In the genomic region with DNA sequence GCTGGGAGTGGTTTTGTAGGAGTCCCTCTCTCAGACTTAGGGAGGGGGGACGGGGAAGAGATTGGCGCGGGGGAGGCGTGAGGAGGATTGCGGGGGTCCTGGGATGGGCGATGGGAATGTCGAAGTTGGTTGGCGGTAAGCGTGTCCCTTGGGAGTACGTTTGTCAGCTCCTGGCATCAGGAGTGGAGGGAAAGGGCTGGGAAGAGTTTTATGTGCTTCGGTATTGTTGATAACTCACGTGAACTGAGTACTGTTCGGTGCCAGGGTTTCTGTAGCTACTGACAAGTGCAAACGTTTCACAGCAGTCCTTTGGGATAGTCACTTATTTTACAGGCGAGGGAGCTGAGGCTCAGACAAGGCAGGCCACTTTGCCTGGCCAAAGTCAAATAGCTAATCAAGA, we compare ENCODE assay signal across 8 mouse cellular contexts. TPM values are rescaled to one million over a fixed set of nuclear protein-coding genes. Genes with fewer than 3 reads are reported as not detected.
DNase-seq lines count a peak whose midpoint lies in the region; ATAC-seq and TF ChIP-seq lines count a peak whose summit lies in the region.

No protein-coding gene starts in this region.

- peak overlapping the region; percentile 91 for H3K9ac ChIP-seq in heart, embryonic 14.5 days (ENCODE audit: low read length)
- peak overlapping the region; percentile 80 for H3K9ac ChIP-seq in forebrain, postnatal 0 days
- H3K9ac ChIP-seq in midbrain, embryonic 11.5 days (ENCODE audit: low read length), result peak overlapping the region; percentile 93

- H3K36me3 ChIP-seq in heart, embryonic 14.5 days (ENCODE audit: control insufficient read depth, insufficient read depth, low read length), result peaks cover 19% of the 10 kb centered on the region
- H3K36me3 ChIP-seq in G1E (replicated peaks), result peaks cover 51% of the 10 kb centered on the region
- H3K36me3 ChIP-seq in forebrain, postnatal 0 days (ENCODE audit: insufficient read depth), result peaks cover 10% of the 10 kb centered on the region
- peaks cover 2% of the 10 kb centered on the region; the same call in 1 of the 2 replicates for H3K36me3 ChIP-seq in midbrain, embryonic 11.5 days (ENCODE audit: control insufficient read depth, insufficient read depth, low read length)

- H3K27ac ChIP-seq in heart, embryonic 14.5 days (replicated peaks in 1 of 2; ENCODE audit: control insufficient read depth in 1 of 2, insufficient read depth in 1 of 2, low read depth in 2 of 2, low read length in 2 of 2), result peak overlapping the region; percentile 45 to 89
- peak overlapping the region; percentile 72 for H3K27ac ChIP-seq in forebrain, postnatal 0 days (ENCODE audit: low read depth, low read length)
- H3K27ac ChIP-seq in midbrain, embryonic 11.5 days (ENCODE audit: low read depth, low read length), result no peak overlapping the region

- no peak for DNase-seq in heart, postnatal 14 days
- DNase-seq in G1E (ENCODE audit: low spot score), result no peak
- no peak for DNase-seq in forebrain, postnatal 0 days
- DNase-seq in midbrain, embryonic 11.5 days (ENCODE audit: low spot score, missing footprints), result peak; percentile 85
- DNase-seq in ovary, postnatal 10 days (ENCODE audit: low spot score), result no peak
- no peak for DNase-seq in spleen, postnatal 36 days (ENCODE audit: low spot score in 2 of 2)
- DNase-seq in frontal cortex, postnatal 25 days (ENCODE audit: low spot score in 2 of 2), result no peak

- no peak for ATAC-seq in heart, embryonic 14.5 days (ENCODE audit: insufficient number of reproducible peaks, insufficient read depth, low FRiP score, low read depth)
- no peak for ATAC-seq in G1E (ENCODE audit: extremely low read depth, insufficient number of reproducible peaks, low FRiP score, poor library complexity, severe bottlenecking)
- peak; percentile 21; the same call in 1 of the 2 replicates for ATAC-seq in forebrain, postnatal 0 days
- ATAC-seq in midbrain, embryonic 11.5 days (ENCODE audit: low FRiP score), result no peak

- peak overlapping the region; percentile 72 to 92 for H3K4me3 ChIP-seq in heart, embryonic 14.5 days (ENCODE audit: control insufficient read depth in 1 of 2, insufficient read depth in 1 of 2, low read depth in 1 of 2, low read length in 2 of 2)
- peak overlapping the region; percentile 95 for H3K4me3 ChIP-seq in G1E (ENCODE audit: low read depth, low read length)
- H3K4me3 ChIP-seq in forebrain, postnatal 0 days (ENCODE audit: low read depth, low read length), result peak overlapping the region; percentile 96
- H3K4me3 ChIP-seq in midbrain, embryonic 11.5 days (ENCODE audit: low read depth, low read length), result peak overlapping the region; percentile 57

- intact Hi-C loops in heart, postnatal 14 days (cut with DNase I), result no loop called here

- H3K9me3 ChIP-seq in heart, embryonic 14.5 days (ENCODE audit: control insufficient read depth, low read length), result no peaks in the 10 kb centered on the region
- no peaks in the 10 kb centered on the region for H3K9me3 ChIP-seq in G1E (replicated peaks)
- H3K9me3 ChIP-seq in forebrain, postnatal 0 days (ENCODE audit: low read length), result no peaks in the 10 kb centered on the region
- H3K9me3 ChIP-seq in midbrain, embryonic 11.5 days (ENCODE audit: control insufficient read depth, low read length), result no peaks in the 10 kb centered on the region

- H3K4me2 ChIP-seq in heart, embryonic 14.5 days (ENCODE audit: low read length), result peak overlapping the region; percentile 85
- H3K4me2 ChIP-seq in forebrain, postnatal 0 days (ENCODE audit: low read depth), result peak overlapping the region; percentile 77
- H3K4me2 ChIP-seq in midbrain, embryonic 11.5 days, result peak overlapping the region; percentile 74

- no peak for TF ChIP-seq CTCF in G1E (IDR thresholded peaks at IDR 0.05; ENCODE audit: low read depth, low read length)
- no peak for TF ChIP-seq CTCF in forebrain, postnatal 0 days (IDR thresholded peaks at IDR 0.05; ENCODE audit: low read depth)

- H3K27me3 ChIP-seq in heart, embryonic 14.5 days (ENCODE audit: control insufficient read depth, insufficient read depth, low read length), result no peaks in the 10 kb centered on the region
- H3K27me3 ChIP-seq in G1E (ENCODE audit: insufficient read depth, low read length), result no peaks in the 10 kb centered on the region
- no peaks in the 10 kb centered on the region for H3K27me3 ChIP-seq in forebrain, postnatal 0 days (ENCODE audit: insufficient read depth, low read length)
- no peaks in the 10 kb centered on the region for H3K27me3 ChIP-seq in midbrain, embryonic 11.5 days (ENCODE audit: control insufficient read depth, insufficient read depth, low read length)

- peaks cover 15 to 31% of the 10 kb centered on the region in 2 experiments for H3K4me1 ChIP-seq in heart, embryonic 14.5 days (ENCODE audit: control insufficient read depth in 2 of 2, insufficient read depth in 2 of 2, low read length in 2 of 2)
- H3K4me1 ChIP-seq in G1E (ENCODE audit: insufficient read depth, low read depth, low read length), result peaks cover 40% of the 10 kb centered on the region
- H3K4me1 ChIP-seq in forebrain, postnatal 0 days (ENCODE audit: insufficient read depth), result peaks cover 26% of the 10 kb centered on the region
- peaks cover 27% of the 10 kb centered on the region for H3K4me1 ChIP-seq in midbrain, embryonic 11.5 days (ENCODE audit: control insufficient read depth, insufficient read depth, low read length)

- WGBS in heart, embryonic 14.5 days, result under 1% methylated on average over 15 of the region's 15 CpGs
- WGBS in forebrain, postnatal 0 days, result 2% methylated on average over 15 of the region's 15 CpGs
- 1% methylated on average over 15 of the region's 15 CpGs for WGBS in midbrain, embryonic 11.5 days

RNA-seq across cellular contexts. Expression of a gene that starts 0.4 kb away (rescaled TPM):
- 7.9 and 8.6 TPM in 2 replicates for polyA plus RNA-seq in heart, embryonic 14.5 days (2014; fragmentation: Nextera tagmentation; extraction: Ambion mirVana)
- 10 to 100 TPM; 11.7 to 15.2 TPM for total RNA-seq in heart, postnatal 14 days (2021)
- 29.0 and 34.2 TPM in 2 replicates for total RNA-seq in G1E (2014; fragmentation: Nextera tagmentation)
- total RNA-seq in G1E (2017), result 15.4 and 17.6 TPM in 2 replicates
- polyA plus RNA-seq in G1E (2012), result 6.6 and 7.7 TPM in 2 replicates
- total RNA-seq in forebrain, postnatal 0 days (2014; rRNA removed), result 16.2 and 19.8 TPM in 2 replicates
- 3.5 and 4.6 TPM in 2 replicates for polyA plus RNA-seq in forebrain, postnatal 0 days (2015; fragmentation: Nextera tagmentation; extraction: Ambion mirVana)
- polyA plus RNA-seq in midbrain, embryonic 11.5 days (2014; fragmentation: Nextera tagmentation; extraction: Ambion mirVana), result 7.5 and 7.9 TPM in 2 replicates

RNA-seq across cellular contexts. Expression of a gene that starts 0.5 kb away (rescaled TPM):
- 29.1 and 30.4 TPM in 2 replicates for polyA plus RNA-seq in heart, embryonic 14.5 days (2014; fragmentation: Nextera tagmentation; extraction: Ambion mirVana)
- total RNA-seq in heart, postnatal 14 days (2021), result 10 to 100 TPM; 68.4 to 72.4 TPM
- 74.1 and 74.4 TPM in 2 replicates for total RNA-seq in G1E (2014; fragmentation: Nextera tagmentation)
- 36.8 and 42.1 TPM in 2 replicates for total RNA-seq in G1E (2017)
- 151 and 156 TPM in 2 replicates for polyA plus RNA-seq in G1E (2012)
- total RNA-seq in forebrain, postnatal 0 days (2014; rRNA removed), result 69.7 and 77.2 TPM in 2 replicates
- polyA plus RNA-seq in forebrain, postnatal 0 days (2015; fragmentation: Nextera tagmentation; extraction: Ambion mirVana), result 14.3 and 19.0 TPM in 2 replicates
- 29.6 and 32.0 TPM in 2 replicates for polyA plus RNA-seq in midbrain, embryonic 11.5 days (2014; fragmentation: Nextera tagmentation; extraction: Ambion mirVana)
